Mouse (Mus musculus) stomach, embryonic 14.5 days (tissue): Measurements from ENCODE around the gene Fam205a1. TPM values are rescaled to one million over a fixed set of nuclear protein-coding genes. Genes with fewer than 3 reads are reported as not detected.
"Not testable (repeated sequence)": the region's sequence is repeated elsewhere in the genome, so short reads cannot be mapped to it uniquely, and the experiment has no call there.

Experiments
- ATAC-seq: fragments of 200-750 bp; cut with Nextera tagmentation; 2 replicates; pipeline ENCODE4 v1.8.0; 2017; ENCODE audit warnings: low read depth, moderate TSS enrichment; ENCODE audit not compliant: insufficient number of reproducible peaks, insufficient read depth, low FRiP score
- H3K27ac ChIP-seq: fragments of 300-500 bp; sonication (generic); 2 replicates; pipeline ENCODE4 v1.5.1; 2014; ENCODE audit warnings: mild to moderate bottlenecking, low read length, moderate library complexity, mixed read lengths
- H3K27me3 ChIP-seq: fragments of 300-500 bp; sonication (generic); 2 replicates; pipeline ENCODE4 v1.6.1; 2014; ENCODE audit warnings: low read length, control low read depth, mixed read lengths; ENCODE audit not compliant: control insufficient read depth, insufficient read depth
- H3K36me3 ChIP-seq: fragments of 300-500 bp; sonication (generic); 2 replicates; pipeline ENCODE4 v1.6.1; 2014; ENCODE audit warnings: mild to moderate bottlenecking, control low read depth, low read length, moderate library complexity, mixed read lengths; ENCODE audit not compliant: control insufficient read depth, insufficient read depth
- H3K4me1 ChIP-seq: fragments of 300-500 bp; sonication (generic); 2 replicates; pipeline ENCODE4 v1.6.1; 2014; ENCODE audit warnings: low read length, control low read depth, mixed read lengths; ENCODE audit not compliant: control insufficient read depth, insufficient read depth
- H3K4me2 ChIP-seq: fragments of 300-500 bp; sonication (generic); replicated peaks from 2 replicates; pipeline ENCODE4 v1.6.1; 2014; ENCODE audit warnings: low read depth, low read length, control low read depth
- H3K4me3 ChIP-seq: fragments of 300-500 bp; sonication (generic); 2 replicates; pipeline ENCODE4 v1.5.1; 2014; ENCODE audit warnings: low read depth, low read length, control low read depth
- H3K9ac ChIP-seq: fragments of 300-500 bp; sonication (generic); replicated peaks from 2 replicates; pipeline ENCODE4 v1.6.1; 2014; ENCODE audit warnings: low read depth, mild to moderate bottlenecking, control low read depth, low read length, moderate library complexity, mixed read lengths
- H3K9me3 ChIP-seq: fragments of 300-500 bp; sonication (generic); 2 replicates; pipeline ENCODE4 v1.6.1; 2016; ENCODE audit warnings: low read depth, low read length, control low read depth; ENCODE audit not compliant: control insufficient read depth
- WGBS: fragments of 180-500 bp; shearing (Covaris S2); extraction: QIAGEN DNeasy Blood & Tissue Kit; methylation state at CpG from one replicate; pipeline ENCODE4 v1.1.7; 2014; 5-methylcytosine and 5-hydroxymethylcytosine counted together
- polyA plus RNA-seq: library from polyadenylated mRNA; unstranded; fragments of >200 nt; fragmentation: Nextera tagmentation; extraction: Ambion mirVana; gene quantifications from 2 replicates; pipeline ENCODE4 v1.2.1, GENCODE M21; 2014

Fam205a1 gene
- polyA plus RNA-seq, 1 experiment from 2014 or later = 0.10 TPM

- H3K27me3 ChIP-seq = no peaks in the 10 kb centered on the region
- no peaks in the 10 kb centered on the region for H3K36me3 ChIP-seq
- no peaks in the 10 kb centered on the region for H3K9me3 ChIP-seq
- H3K4me2 ChIP-seq = no peak overlapping the region
- no peaks in the 10 kb centered on the region for H3K4me1 ChIP-seq
- no peak for ATAC-seq
- WGBS = 84% methylated on average over 5 of the region's 5 CpGs
- no peak overlapping the region for H3K4me3 ChIP-seq
- no peak overlapping the region for H3K9ac ChIP-seq
- H3K27ac ChIP-seq = no peak overlapping the region
Measured at GRCm38 (mm10) chr4:42868193-42868592, 14.5 kb upstream of the Fam205a1 start.

GRCm38 (mm10) chr4:42867390-42867789 is 13.7 kb upstream of the Fam205a1 start:
- H3K9me3 ChIP-seq = no peaks in the 10 kb centered on the region
- 42% methylated on average over 3 of the region's 3 CpGs for WGBS
- no peaks in the 10 kb centered on the region for H3K27me3 ChIP-seq
- H3K36me3 ChIP-seq = no peaks in the 10 kb centered on the region
- no peak overlapping the region for H3K9ac ChIP-seq
- no peak overlapping the region for H3K4me3 ChIP-seq
- ATAC-seq = no peak; the same call in 1 of the 2 replicates
- H3K4me2 ChIP-seq = no peak overlapping the region
- no peak overlapping the region for H3K27ac ChIP-seq
- no peaks in the 10 kb centered on the region for H3K4me1 ChIP-seq

GRCm38 (mm10) chr4:42863487-42863886 is 9.8 kb upstream of the Fam205a1 start:
- not testable (repeated sequence) for H3K4me1 ChIP-seq, H3K36me3 ChIP-seq, H3K4me3 ChIP-seq, ATAC-seq, H3K9ac ChIP-seq, H3K27ac ChIP-seq, H3K9me3 ChIP-seq, H3K4me2 ChIP-seq, H3K27me3 ChIP-seq
- WGBS = 83% methylated on average over 5 of the region's 5 CpGs

- H3K27ac ChIP-seq, H3K27me3 ChIP-seq, H3K4me2 ChIP-seq, H3K9me3 ChIP-seq, H3K9ac ChIP-seq, ATAC-seq, H3K4me3 ChIP-seq, H3K36me3 ChIP-seq, H3K4me1 ChIP-seq: not testable (repeated sequence)
- 78% methylated on average over 9 of the region's 9 CpGs for WGBS
Measured at GRCm38 (mm10) chr4:42860483-42860882, 6.8 kb upstream of the Fam205a1 start.

- H3K9ac ChIP-seq, H3K27ac ChIP-seq, H3K4me1 ChIP-seq, H3K4me2 ChIP-seq, ATAC-seq, H3K27me3 ChIP-seq, H3K9me3 ChIP-seq, H3K36me3 ChIP-seq, H3K4me3 ChIP-seq: not testable (repeated sequence)
- WGBS = 73% methylated on average over 1 of the region's 1 CpGs
Measured at GRCm38 (mm10) chr4:42856671-42857070, 3.0 kb upstream of the Fam205a1 start, which contains the start of gene Gm12394. Gene Gm12394 (minus strand): TSS chr4:42856771.

Other genes with a start within 250 kb of the Fam205a1 start
- 0.75 TPM in 1 of 2 replicates, not detected in the other for gene Gm10591, start 241.7 kb downstream of the Fam205a1 start, polyA plus RNA-seq
- gene Gm2564, start 224.2 kb downstream of the Fam205a1 start, polyA plus RNA-seq = not detected in 2 replicates
- not detected in 2 replicates for gene Ccl27b, start 198.6 kb downstream of the Fam205a1 start, polyA plus RNA-seq
- not detected in 2 replicates for gene Il11ra2, start 192.0 kb downstream of the Fam205a1 start, polyA plus RNA-seq
- 0.51 TPM in 1 of 2 replicates, not detected in the other for gene 4930578G10Rik, start 118.3 kb downstream of the Fam205a1 start, polyA plus RNA-seq
- gene Ccl19, start 97.3 kb downstream of the Fam205a1 start, polyA plus RNA-seq = not detected in 2 replicates
- gene Ccl21a, start 79.9 kb downstream of the Fam205a1 start, polyA plus RNA-seq = 55.6 and 55.8 TPM in 2 replicates
- 0.17 TPM in 1 of 2 replicates, not detected in the other for gene Gm12394, start 2.9 kb upstream of the Fam205a1 start, polyA plus RNA-seq
- gene Fam205c, start 20.3 kb upstream of the Fam205a1 start, polyA plus RNA-seq = 0.63 and 1.4 TPM in 2 replicates
- 2.6 and 3.1 TPM in 2 replicates for gene Phf24, start 62.8 kb upstream of the Fam205a1 start, polyA plus RNA-seq
- 10.0 and 11.0 TPM in 2 replicates for gene Dnajb5, start 95.9 kb upstream of the Fam205a1 start, polyA plus RNA-seq
- 0.22 and 0.97 TPM in 2 replicates for gene 1700022I11Rik, start 115.7 kb upstream of the Fam205a1 start, polyA plus RNA-seq
- 473 and 500 TPM in 2 replicates for gene Vcp, start 146.6 kb upstream of the Fam205a1 start, polyA plus RNA-seq
- gene Fancg, start 156.6 kb upstream of the Fam205a1 start, polyA plus RNA-seq = 15.6 and 16.6 TPM in 2 replicates
- 21.3 and 23.3 TPM in 2 replicates for gene Pigo, start 171.9 kb upstream of the Fam205a1 start, polyA plus RNA-seq
- gene Stoml2, start 177.8 kb upstream of the Fam205a1 start, polyA plus RNA-seq = 300 and 302 TPM in 2 replicates
- 10.0 and 10.6 TPM in 2 replicates for gene Fam214b, start 192.3 kb upstream of the Fam205a1 start, polyA plus RNA-seq
- gene Unc13b, start 205.1 kb upstream of the Fam205a1 start, polyA plus RNA-seq = 14.7 and 16.0 TPM in 2 replicates